Mouse (Mus musculus): ENCODE measurements at regions not wholly inside any gene's neighbourhood (a gene's known extent, or its start where the extent isn't known, plus 50 kb on each side); places are given as distances from the start of the nearest gene placed in this dataset.
A peak's percentile ranks its signal among the peaks of the same experiment; 100 is the strongest.

DNA sequence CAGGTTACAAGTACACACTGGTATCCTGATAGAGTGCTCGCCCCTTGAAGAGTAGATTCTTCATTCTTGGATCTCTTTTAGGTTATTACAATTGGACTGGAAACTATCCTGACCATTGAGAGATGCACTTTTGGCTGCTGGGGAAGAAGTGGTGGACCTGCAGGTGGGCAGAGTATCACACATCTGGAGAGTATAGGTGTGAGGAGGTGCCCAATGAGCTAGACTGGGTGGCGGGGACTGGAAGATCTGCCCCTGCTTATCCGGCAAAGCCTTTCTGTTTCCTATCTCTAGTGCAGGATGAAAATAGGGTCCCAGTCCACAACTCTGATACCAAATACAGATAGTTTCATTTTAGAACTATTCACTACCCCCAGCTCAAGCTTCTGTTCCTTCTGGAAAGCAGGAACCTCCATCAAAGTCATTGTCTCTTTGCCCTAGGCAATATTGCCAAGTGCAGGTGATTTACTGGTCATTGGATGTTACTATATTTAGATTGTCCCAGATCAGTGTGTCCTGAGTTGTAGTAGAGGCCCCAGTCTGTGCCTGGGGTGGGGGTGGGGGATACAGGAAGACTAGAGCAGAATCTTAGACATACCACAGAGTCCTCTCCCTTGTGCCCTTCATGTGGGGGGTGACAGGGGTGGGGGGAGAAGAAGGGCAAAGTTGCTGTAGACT, 62.5 kb upstream of the Ube2e1 start:
- DNase-seq (ENCODE audit: low spot score) = peak; percentile 56

GRCm38 (mm10) chr14:18391824-18392486, 60.3 kb upstream of the Ube2e1 start:
- DNase-seq (ENCODE audit: low spot score) = no peak

- no peak for DNase-seq (ENCODE audit: low spot score)
Measured at GRCm38 (mm10) chr14:18389390-18389789, 57.7 kb upstream of the Ube2e1 start.

GRCm38 (mm10) chr14:18385953-18386668, 54.5 kb upstream of the Ube2e1 start:
- no peak for DNase-seq (ENCODE audit: low spot score)

Measured in heart, adult 8-10 months (tissue).